Mouse (Mus musculus) kidney, embryonic 14.5 days (tissue): ENCODE results near the gene Rab8a. TPM values are rescaled to one million over a fixed set of nuclear protein-coding genes. Genes with fewer than 3 reads are reported as not detected.
"Not testable (repeated sequence)": the region's sequence is repeated elsewhere in the genome, so short reads cannot be mapped to it uniquely, and the experiment has no call there.

Source experiments
- ATAC-seq: fragments of 200-750 bp; cut with Nextera tagmentation; 2 replicates; pipeline ENCODE4 v1.8.0; 2017; ENCODE audit warnings: moderate number of reproducible peaks, mild to moderate bottlenecking, moderate TSS enrichment, moderate library complexity; ENCODE audit not compliant: low FRiP score, low TSS enrichment
- H3K27ac ChIP-seq: fragments of 300-500 bp; sonication (generic); 2 replicates; pipeline ENCODE4 v1.5.1; 2014; ENCODE audit warnings: low read depth, mild to moderate bottlenecking, low read length, moderate library complexity, mixed read lengths
- H3K27me3 ChIP-seq: fragments of 300-500 bp; sonication (generic); 2 replicates; pipeline ENCODE4 v1.6.1; 2014; ENCODE audit warnings: mild to moderate bottlenecking, low read length; ENCODE audit not compliant: control insufficient read depth, insufficient read depth
- H3K36me3 ChIP-seq: fragments of 300-500 bp; sonication (generic); 2 replicates; pipeline ENCODE4 v1.6.1; 2014; ENCODE audit warnings: low read length, mixed read lengths; ENCODE audit not compliant: control insufficient read depth, insufficient read depth
- H3K4me1 ChIP-seq: fragments of 300-500 bp; sonication (generic); 2 replicates; pipeline ENCODE4 v1.6.1; 2014; ENCODE audit warnings: low read length, mixed read lengths; ENCODE audit not compliant: control insufficient read depth, insufficient read depth
- H3K4me2 ChIP-seq: fragments of 300-500 bp; sonication (generic); replicated peaks from 2 replicates; pipeline ENCODE4 v1.6.1; 2014; ENCODE audit warnings: low read depth, mild to moderate bottlenecking, low read length
- H3K4me3 ChIP-seq: fragments of 300-500 bp; sonication (generic); 2 replicates; pipeline ENCODE4 v1.5.1; 2014; ENCODE audit warnings: mild to moderate bottlenecking, low read length
- H3K9ac ChIP-seq: fragments of 300-500 bp; sonication (generic); 2 replicates; pipeline ENCODE4 v1.6.1; 2014; ENCODE audit warnings: low read depth, mild to moderate bottlenecking, low read length, moderate library complexity
- H3K9me3 ChIP-seq: fragments of 300-500 bp; sonication (generic); 2 replicates; pipeline ENCODE4 v1.6.1; 2016; ENCODE audit warnings: low read length; ENCODE audit not compliant: control insufficient read depth
- WGBS: fragments of 180-500 bp; shearing (Covaris S2); extraction: QIAGEN DNeasy Blood & Tissue Kit; methylation state at CpG from one replicate; pipeline ENCODE4 v1.1.7; 2014; 5-methylcytosine and 5-hydroxymethylcytosine counted together
- polyA plus RNA-seq: library from polyadenylated mRNA; unstranded; fragments of >200 nt; fragmentation: Nextera tagmentation; extraction: Ambion mirVana; gene quantifications from 2 replicates; pipeline ENCODE4 v1.2.1, GENCODE M21; 2014

Gene Rab8a
- 88.9 and 96.1 TPM in 2 replicates for polyA plus RNA-seq

- H3K4me1 ChIP-seq = peaks cover 15% of the 10 kb centered on the region
- peak within 1 kb of the TSS; percentile 82 for H3K4me2 ChIP-seq
- WGBS = under 1% methylated on average over 82 of the region's 82 CpGs
- peak within 1 kb of the TSS; percentile 96 for H3K9ac ChIP-seq
- H3K27ac ChIP-seq = peak within 1 kb of the TSS; percentile 78; the same call in 1 of the 2 replicates
- no peaks in the 10 kb centered on the region for H3K27me3 ChIP-seq
- peak; percentile 99 for ATAC-seq
- H3K36me3 ChIP-seq = peaks cover 13% of the 10 kb centered on the region; the same call in 1 of the 2 replicates
- H3K4me3 ChIP-seq = peak within 1 kb of the TSS; percentile 98
- no peaks in the 10 kb centered on the region for H3K9me3 ChIP-seq
These were observed at the start of gene Rab8a for GRCm38 (mm10) chr8:72160707-72161697. Rab8a (plus strand) TSS chr8:72161200.

GRCm38 (mm10) chr8:72112486-72112885 is 48.5 kb upstream of the Rab8a start:
- Histone ChIP-seq H3K9ac (no peak overlapping the region), H3K27me3 (no peaks in the 10 kb centered on the region), H3K4me2 (no peak overlapping the region), H3K4me3 (no peak overlapping the region), H3K9me3 (no peaks in the 10 kb centered on the region), H3K4me1 (no peaks in the 10 kb centered on the region), H3K27ac (no peak overlapping the region), H3K36me3 (no peaks in the 10 kb centered on the region)
- WGBS = 72% methylated on average over 3 of the region's 3 CpGs
- no peak for ATAC-seq

- Histone ChIP-seq H3K9ac (no peak overlapping the region), H3K27me3 (no peaks in the 10 kb centered on the region), H3K27ac (no peak overlapping the region), H3K36me3 (no peaks in the 10 kb centered on the region), H3K4me2 (no peak overlapping the region), H3K4me3 (no peak overlapping the region), H3K4me1 (no peaks in the 10 kb centered on the region), H3K9me3 (no peaks in the 10 kb centered on the region)
- ATAC-seq = no peak
- 85% methylated on average over 2 of the region's 2 CpGs for WGBS
These were observed 45.8 kb upstream of the Rab8a start for GRCm38 (mm10) chr8:72115202-72115601.

- Histone ChIP-seq H3K27ac (no peak overlapping the region), H3K9me3 (no peaks in the 10 kb centered on the region), H3K4me1 (no peaks in the 10 kb centered on the region), H3K9ac (no peak overlapping the region), H3K4me3 (no peak overlapping the region), H3K36me3 (no peaks in the 10 kb centered on the region), H3K4me2 (no peak overlapping the region), H3K27me3 (no peaks in the 10 kb centered on the region)
- 48% methylated on average over 4 of the region's 4 CpGs for WGBS
- ATAC-seq = no peak
These were observed 42.4 kb upstream of the Rab8a start for GRCm38 (mm10) chr8:72118616-72119015.

- not testable (repeated sequence) for H3K4me3 ChIP-seq, H3K27ac ChIP-seq, H3K9me3 ChIP-seq, H3K27me3 ChIP-seq, H3K4me1 ChIP-seq, ATAC-seq, H3K4me2 ChIP-seq, H3K9ac ChIP-seq, H3K36me3 ChIP-seq
- 69% methylated on average over 3 of the region's 3 CpGs for WGBS
These were observed 39.5 kb upstream of the Rab8a start for GRCm38 (mm10) chr8:72121486-72121885.

GRCm38 (mm10) chr8:72121997-72122396 is 39.0 kb upstream of the Rab8a start:
- no peaks in the 10 kb centered on the region for H3K36me3 ChIP-seq
- H3K27ac ChIP-seq = no peak overlapping the region
- no peaks in the 10 kb centered on the region for H3K9me3 ChIP-seq
- no peak overlapping the region for H3K4me2 ChIP-seq
- no peaks in the 10 kb centered on the region for H3K4me1 ChIP-seq
- WGBS = 74% methylated on average over 1 of the region's 1 CpGs
- H3K27me3 ChIP-seq = no peaks in the 10 kb centered on the region
- no peak for ATAC-seq
- H3K9ac ChIP-seq = no peak overlapping the region
- H3K4me3 ChIP-seq = no peak overlapping the region

GRCm38 (mm10) chr8:72127834-72128233 is 33.2 kb upstream of the Rab8a start:
- no peak overlapping the region for H3K4me3 ChIP-seq
- H3K9me3 ChIP-seq = no peaks in the 10 kb centered on the region
- ATAC-seq = no peak
- 75% methylated on average over 1 of the region's 1 CpGs for WGBS
- H3K9ac ChIP-seq = no peak overlapping the region
- no peaks in the 10 kb centered on the region for H3K36me3 ChIP-seq
- H3K4me2 ChIP-seq = no peak overlapping the region
- H3K27me3 ChIP-seq = no peaks in the 10 kb centered on the region
- no peaks in the 10 kb centered on the region for H3K4me1 ChIP-seq
- H3K27ac ChIP-seq = no peak overlapping the region

- Histone ChIP-seq H3K36me3 (no peaks in the 10 kb centered on the region), H3K27ac (peak overlapping the region; percentile 55; the same call in 1 of the 2 replicates), H3K4me1 (no peaks in the 10 kb centered on the region), H3K4me3 (no peak overlapping the region), H3K4me2 (no peak overlapping the region), H3K9ac (no peak overlapping the region), H3K27me3 (no peaks in the 10 kb centered on the region), H3K9me3 (no peaks in the 10 kb centered on the region)
- WGBS = 59% methylated on average over 2 of the region's 2 CpGs
- ATAC-seq = no peak
These were observed 29.7 kb upstream of the Rab8a start for GRCm38 (mm10) chr8:72131251-72131650.

GRCm38 (mm10) chr8:72131901-72132300 is 29.1 kb upstream of the Rab8a start:
- no peaks in the 10 kb centered on the region for H3K9me3 ChIP-seq
- no peaks in the 10 kb centered on the region for H3K27me3 ChIP-seq
- WGBS = 78% methylated on average over 2 of the region's 2 CpGs
- peak overlapping the region; percentile 55; the same call in 1 of the 2 replicates for H3K27ac ChIP-seq
- H3K9ac ChIP-seq = no peak overlapping the region
- no peaks in the 10 kb centered on the region for H3K36me3 ChIP-seq
- no peaks in the 10 kb centered on the region for H3K4me1 ChIP-seq
- no peak overlapping the region for H3K4me3 ChIP-seq
- no peak overlapping the region for H3K4me2 ChIP-seq
- no peak for ATAC-seq
